Mouse (Mus musculus) neural tube, embryonic 15.5 days (tissue): ENCODE data around the gene Zfp324. TPM values are rescaled to one million over a fixed set of nuclear protein-coding genes. Genes with fewer than 3 reads are reported as not detected.

Experiments
- ATAC-seq: fragments of 200-750 bp; cut with Nextera tagmentation; 2 replicates; pipeline ENCODE4 v1.8.0; 2017; ENCODE audit warnings: mild to moderate bottlenecking, moderate TSS enrichment, moderate library complexity; ENCODE audit not compliant: low FRiP score
- H3K27ac ChIP-seq: fragments of 300-500 bp; sonication (generic); replicated peaks from 2 replicates; pipeline ENCODE4 v1.5.1; 2015; ENCODE audit warnings: mild to moderate bottlenecking, inconsistent platforms
- H3K27me3 ChIP-seq: fragments of 300-500 bp; sonication (generic); replicated peaks from 2 replicates; pipeline ENCODE4 v1.6.1; 2015; ENCODE audit warnings: inconsistent platforms
- H3K36me3 ChIP-seq: fragments of 300-500 bp; sonication (generic); 2 replicates; pipeline ENCODE4 v1.6.1; 2015; ENCODE audit warnings: inconsistent platforms
- H3K4me1 ChIP-seq: fragments of 300-500 bp; sonication (generic); 2 replicates; pipeline ENCODE4 v1.6.1; 2015; ENCODE audit warnings: inconsistent platforms
- H3K4me2 ChIP-seq: fragments of 300-500 bp; sonication (generic); 2 replicates; pipeline ENCODE4 v1.6.1; 2015; ENCODE audit warnings: inconsistent platforms, mild to moderate bottlenecking, moderate library complexity
- H3K4me3 ChIP-seq: fragments of 300-500 bp; sonication (generic); replicated peaks from 2 replicates; pipeline ENCODE4 v1.5.1; 2015; ENCODE audit warnings: mild to moderate bottlenecking, inconsistent platforms
- H3K9ac ChIP-seq: fragments of 300-500 bp; sonication (generic); replicated peaks from 2 replicates; pipeline ENCODE4 v1.6.1; 2015; ENCODE audit warnings: mild to moderate bottlenecking, inconsistent platforms
- H3K9me3 ChIP-seq: fragments of 300-500 bp; sonication (generic); replicated peaks from 2 replicates; pipeline ENCODE4 v1.6.1; 2016; ENCODE audit warnings: inconsistent platforms
- WGBS: fragments of 180-500 bp; shearing (Covaris S2); methylation state at CpG from one replicate; pipeline ENCODE4 v1.1.7; 2015; ENCODE audit warnings: mixed read lengths; 5-methylcytosine and 5-hydroxymethylcytosine counted together
- polyA plus RNA-seq: library from polyadenylated mRNA; unstranded; fragments of >200 nt; fragmentation: Nextera tagmentation; extraction: Ambion mirVana; gene quantifications from 2 replicates; pipeline ENCODE4 v1.2.1, GENCODE M21; 2015

The Zfp324 gene
- polyA plus RNA-seq, 1 experiment from 2014 or later, result 13.3 TPM

DNA sequence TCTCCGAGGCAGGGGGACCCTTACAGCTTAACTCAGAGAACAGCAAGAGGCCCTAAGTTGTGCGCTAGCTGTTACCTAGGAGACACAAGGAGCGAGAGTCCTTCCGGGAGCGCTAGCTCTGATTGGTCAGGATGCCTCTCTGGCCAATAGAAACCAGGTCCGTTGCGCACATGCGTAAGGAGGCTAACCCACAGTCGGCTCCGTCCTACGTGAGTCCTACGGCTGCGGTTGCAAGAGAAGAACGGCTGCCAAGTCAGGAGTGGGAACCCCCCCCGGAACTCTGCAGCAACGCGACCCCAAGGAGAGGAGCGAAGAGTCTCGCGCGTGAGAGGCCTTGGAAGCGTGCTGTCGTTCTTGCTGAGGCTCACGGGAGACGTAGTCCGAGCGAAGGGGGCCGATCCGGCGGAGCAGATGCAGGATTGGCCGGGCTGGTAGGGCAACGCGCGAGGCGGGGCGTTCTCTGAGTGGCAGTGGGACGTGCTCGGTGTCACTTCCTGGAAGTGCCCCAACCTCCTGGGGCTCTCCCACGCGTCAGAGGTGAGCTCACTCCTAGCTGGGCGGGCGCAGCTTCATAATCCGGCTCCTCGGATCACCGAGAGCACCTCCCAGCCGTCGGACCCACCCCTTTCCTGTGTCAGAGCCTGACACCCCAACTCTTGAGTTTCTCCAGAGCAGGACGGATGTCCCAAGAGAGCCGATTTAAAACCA lies 12.2 kb downstream of the Zfp324 start, which contains the start of gene Zfp446:
Zfp446 (plus strand) TSS at position 167 of the 708 bp plus-strand sequence.
- ATAC-seq, result peak; percentile 98
- WGBS, result under 1% methylated on average over 49 of the region's 49 CpGs
- peak within 1 kb of the TSS; percentile 85 for H3K4me2 ChIP-seq

DNA sequence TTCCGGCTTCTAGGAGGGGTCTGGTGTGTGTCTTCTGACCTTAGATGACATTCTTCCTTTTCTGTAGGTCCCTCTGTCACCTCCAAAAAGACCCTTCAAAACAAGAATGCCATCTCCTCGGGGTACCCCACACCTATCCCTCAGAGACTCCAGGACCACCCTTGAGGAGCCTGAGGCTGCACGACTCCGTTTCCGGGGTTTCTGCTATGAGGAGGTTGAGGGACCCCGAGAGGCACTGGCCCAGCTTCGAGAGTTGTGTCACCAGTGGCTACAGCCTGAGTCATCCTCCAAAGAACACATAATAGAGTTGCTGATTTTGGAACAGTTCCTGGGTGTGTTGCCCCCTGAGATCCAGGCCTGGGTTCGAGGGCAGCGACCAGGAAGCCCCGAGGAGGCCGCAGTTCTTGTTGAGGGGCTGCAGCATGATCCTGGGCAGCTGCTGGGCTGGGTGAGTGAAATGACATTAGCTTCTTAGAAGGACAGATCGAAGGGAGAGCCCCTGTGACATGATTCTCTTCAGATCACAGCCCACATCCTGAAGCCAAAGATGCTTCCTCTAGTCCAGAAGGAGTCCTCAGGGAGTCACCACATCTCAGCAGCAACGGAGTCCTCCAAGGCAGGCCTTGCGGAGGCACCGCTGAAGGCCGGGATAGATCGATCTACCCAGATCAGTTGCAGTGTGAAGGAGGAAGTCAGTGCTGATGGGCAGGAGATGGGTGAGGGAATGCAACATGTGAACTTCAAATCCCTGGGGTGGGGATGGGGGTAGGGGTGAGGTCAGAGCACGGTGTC lies 13.5 kb downstream of the Zfp324 start:
- H3K9ac ChIP-seq, result peak overlapping the region; percentile 60; the same call in 1 of the 2 replicates
- H3K36me3 ChIP-seq, result peaks cover 10% of the 10 kb centered on the region
- peak overlapping the region; percentile 54 for H3K4me3 ChIP-seq
- no peaks in the 10 kb centered on the region for H3K27me3 ChIP-seq
- peaks cover 21% of the 10 kb centered on the region for H3K4me1 ChIP-seq
- 82% methylated on average over 18 of the region's 18 CpGs for WGBS
- ATAC-seq, result no peak
- peak overlapping the region; percentile 85 for H3K4me2 ChIP-seq
- peak overlapping the region; percentile 95; the same call in 1 of the 2 replicates for H3K27ac ChIP-seq
- no peaks in the 10 kb centered on the region for H3K9me3 ChIP-seq

More for the DNA sequence above, 12.2 kb downstream of the Zfp324 start, which contains the start of gene Zfp446:
- peaks cover 21% of the 10 kb centered on the region for H3K4me1 ChIP-seq
- H3K27me3 ChIP-seq, result no peaks in the 10 kb centered on the region
- no peaks in the 10 kb centered on the region for H3K9me3 ChIP-seq
- H3K4me3 ChIP-seq, result peak within 1 kb of the TSS; percentile 54
- H3K36me3 ChIP-seq, result peaks cover 7% of the 10 kb centered on the region
- peak within 1 kb of the TSS; percentile 95 for H3K27ac ChIP-seq
- H3K9ac ChIP-seq, result peak within 1 kb of the TSS; percentile 60

DNA sequence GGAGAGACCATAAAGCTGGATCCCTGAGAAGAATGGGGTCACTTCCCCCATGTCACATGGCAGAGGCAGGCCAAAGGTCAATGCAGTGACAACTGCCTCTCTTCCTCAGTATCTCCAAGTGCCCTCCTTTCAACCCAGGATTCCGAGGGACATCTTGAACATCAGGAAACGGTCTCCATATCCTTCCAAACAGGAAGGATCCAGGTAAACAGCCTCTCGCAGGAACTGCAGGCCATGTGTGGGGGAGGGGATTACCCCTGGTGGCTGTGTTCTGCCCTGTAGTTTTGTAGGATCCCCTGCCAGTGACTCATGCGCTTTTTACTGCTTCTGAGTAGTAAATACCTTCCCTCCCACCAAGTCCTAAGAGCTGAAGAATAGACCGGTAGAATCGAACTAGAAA lies 14.1 kb downstream of the Zfp324 start:
- Histone ChIP-seq H3K9me3 (no peaks in the 10 kb centered on the region), H3K27ac (no peak overlapping the region), H3K9ac (no peak overlapping the region), H3K27me3 (no peaks in the 10 kb centered on the region), H3K36me3 (peaks cover 10% of the 10 kb centered on the region), H3K4me1 (peaks cover 21% of the 10 kb centered on the region), H3K4me2 (no peak overlapping the region), H3K4me3 (no peak overlapping the region)
- 32% methylated on average over 6 of the region's 6 CpGs for WGBS
- ATAC-seq, result no peak

DNA sequence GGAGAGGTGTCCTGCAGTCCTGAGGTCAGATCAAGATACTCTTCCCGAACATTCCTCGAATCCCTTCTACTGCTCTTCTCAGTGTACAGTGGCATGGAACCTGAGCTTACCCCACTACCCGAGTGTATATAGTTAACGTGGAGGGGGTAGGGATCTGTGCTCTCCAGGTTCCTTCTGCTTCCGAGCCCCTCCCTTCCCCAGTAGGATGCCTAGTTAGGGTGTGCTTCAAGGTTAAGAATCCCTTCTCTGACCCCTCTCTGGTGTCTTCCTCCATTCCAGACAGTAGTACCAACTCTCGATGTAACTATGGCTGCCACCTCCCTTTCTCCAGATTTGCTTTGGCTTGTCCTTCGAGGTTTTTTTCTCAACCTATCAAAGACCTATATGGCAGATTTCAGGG lies 14.7 kb downstream of the Zfp324 start:
- Histone ChIP-seq H3K27me3 (no peaks in the 10 kb centered on the region), H3K9ac (no peak overlapping the region), H3K4me3 (no peak overlapping the region), H3K36me3 (peaks cover 10% of the 10 kb centered on the region), H3K4me1 (peaks cover 21% of the 10 kb centered on the region), H3K27ac (no peak overlapping the region), H3K4me2 (no peak overlapping the region), H3K9me3 (no peaks in the 10 kb centered on the region)
- 81% methylated on average over 7 of the region's 7 CpGs for WGBS
- ATAC-seq, result no peak

DNA sequence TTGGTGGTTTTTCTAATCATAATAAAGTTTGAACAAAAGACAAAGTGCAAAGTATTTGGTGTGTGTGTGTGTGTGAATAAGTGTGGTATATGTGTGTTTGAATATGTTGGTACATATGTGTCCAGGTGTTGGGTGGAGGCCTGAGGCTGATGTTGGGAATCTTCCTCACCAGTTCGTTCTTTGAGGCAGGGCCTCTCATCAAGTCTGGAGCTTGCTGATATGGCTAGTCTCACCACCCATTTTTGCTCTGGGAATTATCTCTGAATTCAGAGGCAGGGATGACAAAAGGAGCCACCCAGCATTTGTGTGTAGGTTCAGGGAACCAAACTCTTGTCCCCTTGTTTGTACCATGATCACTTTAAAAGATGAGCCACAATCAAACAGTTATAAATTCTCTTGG lies 20.1 kb downstream of the Zfp324 start:
- WGBS, result 83% methylated on average over 1 of the region's 1 CpGs
- no peak for ATAC-seq
- no peaks in the 10 kb centered on the region for H3K27me3 ChIP-seq

DNA sequence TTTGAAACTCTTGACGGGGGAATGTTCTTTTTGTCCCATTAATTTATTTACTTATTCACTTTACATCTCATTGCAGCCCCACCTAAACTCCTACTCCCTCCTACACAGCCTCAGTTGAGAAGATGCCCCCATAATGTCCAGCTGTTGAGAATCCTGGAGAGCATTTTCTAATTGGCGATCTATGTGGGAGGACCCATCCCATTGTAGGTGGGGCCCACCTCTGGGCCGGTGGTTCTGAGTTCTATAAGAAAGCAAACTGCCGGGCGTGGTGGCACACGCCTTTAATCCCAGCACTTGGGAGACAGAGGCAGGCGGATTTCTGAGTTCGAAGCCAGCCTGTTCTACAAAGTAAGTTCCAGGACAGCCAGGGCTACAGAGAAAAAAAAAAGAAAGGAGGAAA lies 21.3 kb downstream of the Zfp324 start:
- no peak overlapping the region for H3K9ac ChIP-seq
- H3K36me3 ChIP-seq, result peaks cover 10% of the 10 kb centered on the region
- 83% methylated on average over 8 of the region's 8 CpGs for WGBS
- no peak overlapping the region for H3K4me3 ChIP-seq
- H3K27ac ChIP-seq, result no peak overlapping the region
- H3K27me3 ChIP-seq, result no peaks in the 10 kb centered on the region
- H3K9me3 ChIP-seq, result no peaks in the 10 kb centered on the region
- no peak for ATAC-seq
- H3K4me1 ChIP-seq, result no peaks in the 10 kb centered on the region
- no peak overlapping the region for H3K4me2 ChIP-seq

More for the DNA sequence above, 20.1 kb downstream of the Zfp324 start:
- Histone ChIP-seq H3K4me1 (no peaks in the 10 kb centered on the region), H3K4me3 (no peak overlapping the region), H3K9me3 (no peaks in the 10 kb centered on the region), H3K36me3 (peaks cover 10% of the 10 kb centered on the region), H3K9ac (no peak overlapping the region), H3K4me2 (no peak overlapping the region), H3K27ac (no peak overlapping the region)

DNA sequence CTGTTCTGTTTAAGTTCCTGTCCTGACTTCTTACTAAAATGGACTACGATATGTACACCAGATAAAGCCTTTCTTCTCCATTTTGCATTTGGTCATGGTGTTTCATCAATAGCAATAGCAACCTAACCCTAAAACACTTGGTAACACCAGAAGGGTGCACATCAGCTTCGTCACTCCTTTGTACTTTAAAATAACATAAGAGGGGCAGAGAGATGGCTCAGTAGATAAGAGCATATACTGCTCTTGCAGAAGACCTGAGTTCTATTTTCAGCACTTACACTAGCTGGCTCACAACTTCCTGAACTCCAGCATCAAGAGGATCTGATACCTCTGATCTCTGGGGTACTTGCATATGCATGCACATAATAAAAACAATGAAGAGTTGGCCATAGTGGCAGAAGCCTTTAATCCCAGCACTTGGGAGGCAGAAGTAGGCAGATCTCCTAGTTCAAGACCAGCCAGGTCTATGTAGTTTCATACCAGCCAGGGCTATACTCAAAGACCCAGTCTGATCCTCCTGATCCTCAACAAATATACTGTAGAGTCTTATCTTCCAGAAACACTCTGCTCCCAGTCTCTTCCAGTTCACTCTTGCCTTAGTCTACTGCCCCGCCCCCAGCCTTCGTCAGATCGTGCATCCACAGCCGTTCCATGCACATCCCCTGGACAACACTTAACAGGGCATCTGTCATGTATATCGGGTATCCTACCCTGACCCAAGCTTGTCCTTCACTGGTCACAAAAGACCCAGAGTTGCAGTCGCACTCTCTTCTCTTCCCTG lies 22.0 kb downstream of the Zfp324 start:
- H3K27ac ChIP-seq, result no peak overlapping the region
- H3K4me2 ChIP-seq, result no peak overlapping the region
- ATAC-seq, result no peak
- H3K4me1 ChIP-seq, result no peaks in the 10 kb centered on the region
- H3K9ac ChIP-seq, result no peak overlapping the region
- H3K27me3 ChIP-seq, result no peaks in the 10 kb centered on the region
- H3K9me3 ChIP-seq, result no peaks in the 10 kb centered on the region
- H3K36me3 ChIP-seq, result peaks cover 4% of the 10 kb centered on the region
- WGBS, result 84% methylated on average over 8 of the region's 8 CpGs
- no peak overlapping the region for H3K4me3 ChIP-seq

DNA sequence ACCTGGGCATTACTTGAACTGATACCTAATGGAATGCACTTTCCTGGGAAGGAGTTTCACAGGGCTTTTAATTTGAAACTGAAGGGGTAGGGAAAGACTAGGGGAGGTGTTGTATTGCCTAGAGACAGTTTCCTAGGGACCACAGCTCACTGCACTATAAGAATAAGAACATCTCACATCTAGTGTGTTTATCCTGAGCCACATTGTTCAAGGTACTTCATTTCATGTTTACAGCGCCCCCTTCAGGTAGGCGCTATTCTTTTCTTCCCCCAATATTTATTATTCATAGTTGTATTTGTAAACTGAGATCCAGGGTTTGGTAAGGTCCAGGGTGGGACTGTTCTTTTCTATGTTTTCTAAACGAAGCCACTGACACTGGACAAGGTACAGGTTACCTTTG lies 26.6 kb downstream of the Zfp324 start:
- H3K9ac ChIP-seq, result no peak overlapping the region
- H3K4me2 ChIP-seq, result no peak overlapping the region
- no peak overlapping the region for H3K27ac ChIP-seq
- no peak overlapping the region for H3K4me3 ChIP-seq
- H3K4me1 ChIP-seq, result no peaks in the 10 kb centered on the region
- no peak for ATAC-seq
- no peaks in the 10 kb centered on the region for H3K27me3 ChIP-seq
- no peaks in the 10 kb centered on the region for H3K36me3 ChIP-seq
- WGBS, result 9% methylated on average over 3 of the region's 3 CpGs
- H3K9me3 ChIP-seq, result no peaks in the 10 kb centered on the region

DNA sequence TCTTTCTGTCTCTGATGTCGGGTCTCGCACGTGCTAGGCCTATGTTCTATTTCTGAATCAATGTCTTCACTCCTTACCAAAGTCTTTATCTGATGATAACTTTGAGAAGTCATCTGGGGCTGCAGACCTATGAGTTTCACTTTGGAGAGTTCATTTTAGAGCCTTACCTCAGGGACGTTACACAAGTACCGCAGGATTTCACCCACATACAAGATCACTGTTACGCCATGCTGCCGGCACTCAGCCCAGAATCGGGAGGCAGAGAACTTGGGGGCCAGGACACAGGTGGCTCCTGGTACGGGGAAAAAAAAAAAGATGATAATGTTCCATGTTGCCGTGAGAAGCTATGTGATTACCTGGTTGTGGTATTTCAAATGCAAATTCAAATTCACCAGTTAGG lies 27.5 kb downstream of the Zfp324 start:
- Histone ChIP-seq H3K4me2 (no peak overlapping the region), H3K27ac (no peak overlapping the region), H3K4me3 (no peak overlapping the region), H3K36me3 (no peaks in the 10 kb centered on the region), H3K9me3 (no peaks in the 10 kb centered on the region), H3K9ac (no peak overlapping the region), H3K4me1 (no peaks in the 10 kb centered on the region), H3K27me3 (no peaks in the 10 kb centered on the region)
- WGBS, result 92% methylated on average over 10 of the region's 10 CpGs
- no peak for ATAC-seq

DNA sequence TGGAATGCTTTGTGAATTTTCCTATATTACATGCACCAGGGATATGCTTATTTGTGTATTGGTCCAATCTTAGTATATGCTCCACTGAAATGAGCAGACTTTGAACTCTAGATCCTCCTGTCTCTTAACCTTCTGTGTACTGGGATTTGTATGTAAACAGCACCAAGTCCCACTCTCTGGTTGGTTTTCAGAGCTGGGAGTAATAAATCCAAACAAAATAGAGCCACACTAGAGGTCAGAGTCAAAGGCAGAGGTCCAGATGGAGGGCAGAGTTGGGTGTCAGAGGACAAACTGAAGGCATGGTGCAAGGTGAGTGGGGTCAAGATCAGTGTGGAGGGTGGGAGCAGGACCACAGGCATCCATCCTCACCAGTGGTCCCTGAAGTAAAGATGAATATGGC lies 30.2 kb downstream of the Zfp324 start:
- H3K27me3 ChIP-seq, result no peaks in the 10 kb centered on the region
- no peak for ATAC-seq
- H3K36me3 ChIP-seq, result no peaks in the 10 kb centered on the region
- no peak overlapping the region for H3K4me2 ChIP-seq
- no peaks in the 10 kb centered on the region for H3K4me1 ChIP-seq
- H3K4me3 ChIP-seq, result no peak overlapping the region
- no peaks in the 10 kb centered on the region for H3K9me3 ChIP-seq
- no peak overlapping the region for H3K9ac ChIP-seq
- no peak overlapping the region for H3K27ac ChIP-seq

DNA sequence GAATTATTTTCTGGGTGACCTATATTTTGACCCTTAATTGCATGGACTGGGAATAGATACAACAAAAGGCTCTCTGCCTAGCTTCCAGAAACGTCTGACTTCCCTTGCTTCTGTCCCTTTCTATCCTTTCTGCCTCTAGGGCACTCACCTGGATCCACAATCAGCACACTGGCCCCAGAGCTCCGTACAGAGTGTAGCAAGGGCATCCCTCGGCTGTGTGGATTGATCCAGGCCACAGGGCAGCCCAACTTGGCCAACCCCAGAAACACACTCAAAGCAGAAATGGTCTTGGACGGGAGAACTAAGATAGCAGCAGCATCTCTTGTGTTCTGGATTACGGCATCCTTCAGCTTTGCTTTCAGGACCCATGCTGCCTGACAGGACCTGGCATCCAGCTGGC lies 31.6 kb downstream of the Zfp324 start:
- no peak for ATAC-seq
- H3K4me2 ChIP-seq, result no peak overlapping the region
- no peak overlapping the region for H3K4me3 ChIP-seq
- no peak overlapping the region for H3K27ac ChIP-seq
- H3K9me3 ChIP-seq, result no peaks in the 10 kb centered on the region
- H3K4me1 ChIP-seq, result no peaks in the 10 kb centered on the region
- no peaks in the 10 kb centered on the region for H3K27me3 ChIP-seq
- 79% methylated on average over 5 of the region's 5 CpGs for WGBS
- H3K9ac ChIP-seq, result no peak overlapping the region
- no peaks in the 10 kb centered on the region for H3K36me3 ChIP-seq
